Mouse (Mus musculus) frontal cortex, postnatal 14 days (tissue): ENCODE measurements around the gene I830077J02Rik.
"Not testable (repeated sequence)": the region's sequence is repeated elsewhere in the genome, so short reads cannot be mapped to it uniquely, and the experiment has no call there.

ENCODE experiments used
- DNase-seq, 2 experiments: peaks; one replicate each; pipeline ENCODE4 v3.0.0; 2022; ENCODE audit warnings: low spot score in 2 of 2

Gene I830077J02Rik

DNA sequence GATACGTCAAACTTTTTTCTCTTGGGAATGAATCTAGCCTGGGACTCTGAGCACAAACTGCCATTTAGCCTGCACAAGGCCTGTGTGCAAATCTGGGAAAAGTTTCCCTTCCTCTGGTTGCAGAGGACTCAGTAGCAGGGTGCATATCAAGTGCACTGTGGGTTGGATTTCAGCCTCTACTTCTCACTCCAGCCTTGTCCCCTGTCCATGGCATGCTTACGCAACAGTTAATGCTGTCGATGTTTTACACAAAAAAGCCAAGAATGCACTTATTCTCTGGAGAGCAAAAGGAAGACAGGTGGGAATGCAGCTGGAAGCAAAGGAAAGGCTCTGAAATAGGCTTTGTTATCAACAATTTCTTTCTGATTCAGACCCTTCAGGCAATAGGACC, 14.1 kb downstream of the I830077J02Rik start:
- no peak for DNase-seq

DNA sequence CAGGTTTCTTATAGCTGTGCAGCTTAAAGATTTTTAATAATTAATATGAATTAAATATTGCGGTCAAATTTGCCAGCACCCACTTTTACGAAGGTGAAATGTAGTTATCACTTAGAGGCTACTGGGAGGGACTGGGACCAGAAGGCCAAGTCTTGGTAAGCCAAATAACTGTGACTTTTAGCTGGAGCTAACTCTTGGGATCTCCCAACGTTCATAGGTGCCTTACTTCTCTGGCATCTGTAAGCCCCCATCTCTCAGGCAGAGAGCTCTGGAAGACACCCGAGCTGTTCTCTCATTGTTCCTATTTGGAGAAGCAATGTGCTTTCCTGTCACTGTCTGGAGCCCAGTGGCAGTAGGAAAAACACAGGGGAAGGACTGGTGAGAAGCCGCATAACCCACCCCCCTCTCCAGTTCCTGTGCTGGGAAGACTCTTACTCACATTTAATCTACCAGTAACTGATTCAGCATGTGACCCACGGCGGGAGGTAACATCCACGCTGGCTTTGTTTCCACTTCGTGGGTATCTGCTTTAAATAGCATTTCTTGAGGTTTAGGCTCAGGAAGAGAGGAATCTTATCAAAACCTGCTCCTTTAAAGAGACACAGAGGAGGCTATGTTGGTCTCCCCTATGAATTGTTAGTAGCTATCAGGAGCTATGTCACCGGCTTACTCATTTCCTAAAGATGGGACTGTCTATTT, 14.7 kb downstream of the I830077J02Rik start:
- no peak for DNase-seq

DNA sequence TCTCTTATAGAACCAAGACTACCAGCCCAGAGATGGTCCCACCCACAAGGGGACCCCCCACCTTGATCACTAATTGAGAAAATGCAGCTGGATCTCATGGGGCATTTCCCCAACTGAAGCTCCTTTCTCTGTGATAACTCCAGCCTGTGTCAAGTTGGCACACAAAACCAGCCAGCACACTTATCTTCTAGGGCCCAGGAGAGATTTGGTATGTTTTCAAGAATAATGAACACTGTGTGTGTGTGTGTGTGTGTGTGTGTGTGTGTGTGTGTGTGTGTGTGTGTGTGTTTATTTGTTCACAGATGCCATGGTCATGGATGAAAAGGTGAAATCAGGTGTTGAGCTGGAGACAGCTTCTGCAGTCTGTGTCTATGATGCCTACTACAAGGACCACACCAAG, 16.0 kb downstream of the I830077J02Rik start:
- not testable (repeated sequence) for DNase-seq

DNA sequence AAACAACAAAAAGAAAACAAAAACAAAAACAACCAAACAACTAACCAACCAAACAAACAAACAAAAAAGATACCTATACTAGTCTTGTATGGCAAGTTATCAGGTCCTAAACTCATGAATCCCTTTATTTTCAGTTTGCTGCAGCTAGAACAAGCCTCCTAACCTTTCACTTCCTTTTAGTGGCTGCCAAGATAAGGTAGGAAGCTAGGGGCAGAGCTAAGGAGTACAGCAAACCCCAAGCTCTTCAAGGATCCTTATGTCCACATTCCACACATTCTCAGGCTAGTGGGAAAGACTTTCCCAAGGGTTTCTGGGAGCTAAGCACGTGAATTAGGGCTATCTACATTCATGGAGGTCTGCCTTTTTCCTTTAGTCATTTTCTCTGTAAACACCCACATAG, 17.2 kb downstream of the I830077J02Rik start:
- no peak for DNase-seq

DNA sequence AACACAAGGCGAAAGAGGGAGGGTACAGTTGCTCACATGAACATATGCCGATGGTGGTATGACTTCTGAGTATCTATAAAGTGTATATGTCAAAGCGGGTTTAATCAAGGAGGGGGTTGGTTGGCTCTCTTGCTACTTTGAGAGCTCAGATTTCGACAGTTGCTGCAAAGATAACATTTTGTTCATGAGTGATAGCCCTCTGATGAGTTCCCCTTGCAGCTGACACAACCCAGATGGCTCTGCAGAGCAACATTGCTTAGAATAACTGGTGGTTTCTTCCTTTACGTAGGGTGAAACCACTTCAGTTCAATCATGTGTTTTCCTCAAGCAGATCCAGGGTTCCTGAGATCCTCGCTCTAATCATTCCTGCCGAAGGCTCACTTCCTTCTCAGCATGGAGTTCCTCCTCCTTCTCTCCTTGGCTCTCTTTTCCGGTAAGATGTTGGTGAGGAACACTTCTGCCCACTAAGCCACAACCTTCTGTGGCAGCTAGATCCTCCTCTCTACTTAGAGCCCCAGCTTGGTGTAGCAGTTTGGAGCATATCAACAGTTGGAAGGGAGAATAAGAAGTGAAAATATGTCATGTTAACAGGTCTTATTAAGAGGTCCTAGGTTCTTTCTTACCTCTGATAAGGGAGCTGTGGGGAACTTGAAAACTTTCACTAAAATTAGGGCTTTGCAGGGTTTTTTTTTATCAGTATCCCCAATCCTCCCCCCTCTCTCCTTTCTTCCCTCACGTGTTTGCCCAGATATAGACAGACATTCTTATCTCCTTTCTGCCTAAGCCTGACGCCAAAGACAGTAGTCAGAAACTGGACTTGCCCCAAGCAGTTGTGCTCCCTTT, 18.4 kb downstream of the I830077J02Rik start:
- DNase-seq = no peak

DNA sequence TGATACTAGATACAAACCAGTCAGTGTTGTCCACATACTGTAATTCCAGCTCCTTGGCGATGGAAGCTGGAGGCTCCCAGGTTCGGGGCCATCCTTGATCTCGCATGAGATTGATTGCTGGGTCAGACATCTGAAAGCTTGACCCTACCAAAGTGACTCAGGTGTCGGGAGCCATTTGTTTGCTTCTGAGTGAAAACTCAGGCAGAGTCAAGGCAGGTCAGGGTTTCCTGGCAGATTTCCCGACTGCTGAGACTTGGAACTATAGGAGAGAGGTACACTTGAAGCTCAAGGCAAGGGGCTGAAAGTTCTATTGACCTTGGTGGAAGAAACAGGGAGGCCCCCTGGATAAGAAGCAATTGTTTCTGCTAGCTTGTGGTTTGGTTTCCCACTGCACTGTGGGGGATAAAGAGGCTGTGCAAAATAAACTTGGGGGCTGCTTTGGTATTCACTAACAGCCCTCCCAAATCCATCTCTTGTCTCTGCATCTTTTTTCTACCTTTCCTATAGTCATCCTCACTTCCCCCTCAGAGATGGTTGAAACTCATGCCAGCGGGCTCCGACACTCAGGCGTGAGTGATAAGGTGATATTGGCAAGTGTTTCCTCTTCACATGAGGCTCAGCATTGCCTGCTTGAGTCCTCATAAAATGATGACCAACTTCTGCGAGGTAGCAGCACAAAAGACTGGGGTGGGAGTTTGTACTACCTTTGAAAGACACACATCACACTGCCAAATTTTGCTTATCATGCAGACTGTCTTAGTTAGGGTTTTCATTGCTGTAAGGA, 20.2 kb downstream of the I830077J02Rik start:
- no peak for DNase-seq

DNA sequence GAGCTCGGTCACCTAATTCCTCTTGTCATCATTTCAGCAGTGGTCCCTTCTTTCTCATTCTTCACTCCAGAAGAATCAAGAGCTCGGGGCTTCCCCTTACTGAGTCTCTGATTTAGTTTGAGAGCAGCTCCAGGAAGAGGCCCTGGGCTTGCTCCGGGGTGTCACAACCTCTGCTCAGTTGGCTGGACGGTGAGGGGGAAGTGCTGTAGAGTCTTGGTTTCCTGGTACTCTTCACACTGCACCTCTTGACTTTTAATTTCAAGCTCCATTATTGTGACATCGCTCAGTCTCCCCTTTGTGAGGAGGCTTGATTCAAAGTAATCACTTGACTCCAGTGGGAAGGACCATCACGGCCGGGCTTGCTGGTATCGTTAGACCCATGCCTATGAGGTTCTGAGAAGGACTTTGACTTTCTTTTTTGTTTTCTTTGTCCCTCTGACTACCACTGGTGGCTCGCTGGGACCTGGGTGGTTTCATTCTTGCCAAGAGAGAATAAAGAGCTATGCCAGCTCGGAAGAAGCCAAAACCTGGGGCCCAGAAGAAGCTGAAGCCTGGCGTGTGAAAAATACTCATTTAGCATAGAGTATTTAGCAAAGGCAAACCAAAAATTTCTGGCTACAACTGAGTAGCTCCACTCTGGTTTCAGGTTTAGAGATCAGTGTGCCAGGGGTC, 21.8 kb downstream of the I830077J02Rik start:
- DNase-seq = no peak

DNA sequence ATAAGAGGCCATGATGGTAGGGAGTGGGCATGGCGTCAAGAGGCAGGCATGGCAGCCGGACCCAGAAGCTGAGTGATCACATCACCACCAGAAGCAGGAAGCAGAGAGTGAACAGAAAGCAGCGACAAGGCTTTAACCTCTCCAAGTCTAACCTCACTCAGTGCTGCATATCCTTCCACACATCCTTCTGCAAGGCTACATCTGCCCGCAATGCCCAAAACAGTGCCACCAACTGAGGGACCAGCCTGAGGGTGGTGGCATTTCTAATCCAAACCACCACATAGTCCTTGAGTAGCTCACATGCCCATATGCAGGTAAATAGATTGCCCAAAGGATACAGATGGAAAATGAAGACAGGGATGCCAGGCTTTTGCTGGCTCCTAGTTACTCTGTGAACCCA, 23.5 kb downstream of the I830077J02Rik start:
- no peak for DNase-seq

DNA sequence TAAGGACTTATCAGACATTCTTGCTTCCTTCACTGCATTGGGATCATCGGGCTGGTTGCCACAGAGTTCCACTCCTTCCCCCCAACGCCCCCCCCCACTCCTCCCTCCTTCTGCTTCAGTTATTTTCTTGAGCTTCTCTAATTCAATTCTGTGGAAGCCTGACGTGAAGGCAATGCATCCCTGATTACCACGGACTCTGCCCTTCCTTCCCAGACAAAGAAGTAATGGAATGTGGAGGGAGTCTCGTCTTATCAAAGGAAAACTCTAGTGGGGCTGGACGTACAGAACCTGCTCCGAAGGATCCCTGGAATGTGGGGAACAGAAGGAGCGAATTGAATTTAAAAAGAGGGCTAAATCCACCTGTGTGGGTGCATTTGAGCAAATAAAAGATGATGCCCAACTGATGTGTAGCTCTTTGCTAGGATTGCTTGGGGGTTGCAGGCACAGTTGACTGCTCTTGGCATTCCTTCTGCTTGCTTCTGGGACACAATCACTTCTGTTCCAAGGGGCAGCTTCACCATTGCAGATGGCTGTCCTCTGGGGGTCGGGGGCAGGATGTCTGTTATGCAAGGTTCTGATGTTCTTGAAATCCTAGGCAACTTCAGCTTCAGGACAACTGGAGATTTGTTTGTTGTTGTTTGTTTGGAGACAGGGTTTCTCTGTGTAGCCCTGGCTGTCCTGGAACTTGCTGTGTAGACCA, 24.4 kb downstream of the I830077J02Rik start:
- no peak for DNase-seq

DNA sequence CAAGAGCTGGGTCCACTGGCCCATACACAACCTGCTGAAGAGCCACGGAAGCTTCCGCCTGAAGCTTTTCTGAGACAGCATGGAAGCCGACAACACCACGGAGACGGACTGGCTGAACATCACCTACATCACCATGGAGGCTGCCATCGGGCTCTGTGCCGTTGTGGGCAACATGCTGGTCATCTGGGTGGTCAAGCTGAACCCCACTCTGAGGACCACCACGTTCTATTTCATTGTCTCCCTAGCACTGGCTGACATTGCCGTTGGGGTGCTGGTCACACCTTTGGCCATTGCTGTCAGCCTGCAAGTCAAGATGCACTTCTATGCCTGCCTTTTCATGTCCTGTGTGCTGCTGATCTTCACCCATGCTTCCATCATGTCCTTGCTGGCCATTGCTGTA, 27.7 kb downstream of the I830077J02Rik start:
- no peak for DNase-seq

DNA sequence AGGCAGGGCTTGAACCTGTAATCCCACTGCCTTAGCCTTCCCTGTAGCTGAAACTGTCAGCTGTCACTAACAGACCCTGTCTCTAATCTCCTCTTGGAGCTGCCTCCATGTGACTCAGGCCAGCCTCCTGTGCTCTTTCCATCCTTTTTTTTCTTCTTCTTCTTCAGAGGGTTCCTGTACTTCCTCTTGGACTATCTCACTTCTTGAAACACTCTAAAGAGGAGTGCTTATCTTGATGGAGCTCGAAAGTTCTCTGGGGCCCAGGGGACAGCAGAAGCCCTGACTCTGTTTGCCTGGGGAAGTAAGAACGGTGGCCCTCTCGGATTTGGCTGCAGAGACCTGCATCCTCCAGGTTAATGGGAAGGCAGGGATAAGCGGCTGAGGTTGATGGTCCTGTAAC, 28.3 kb downstream of the I830077J02Rik start:
- no peak for DNase-seq

DNA sequence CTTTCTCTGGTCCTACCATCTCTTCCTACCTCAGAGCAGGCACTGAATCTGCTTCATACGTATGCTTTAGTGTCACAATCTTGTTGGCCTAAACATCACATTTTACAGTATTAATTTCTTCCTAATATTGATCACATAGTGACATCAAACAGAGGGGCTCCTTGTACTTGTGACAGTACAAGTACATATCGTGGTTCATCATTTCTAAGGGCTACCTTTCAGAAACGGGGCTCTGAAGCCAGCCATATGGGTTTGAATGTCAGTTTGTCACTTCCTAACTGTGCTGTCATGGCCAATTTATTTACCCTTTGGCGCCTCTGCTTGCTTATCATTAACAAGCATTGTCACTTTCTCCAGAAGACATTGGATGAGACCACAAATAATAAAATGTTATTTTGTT, 31.0 kb downstream of the I830077J02Rik start:
- no peak for DNase-seq

DNA sequence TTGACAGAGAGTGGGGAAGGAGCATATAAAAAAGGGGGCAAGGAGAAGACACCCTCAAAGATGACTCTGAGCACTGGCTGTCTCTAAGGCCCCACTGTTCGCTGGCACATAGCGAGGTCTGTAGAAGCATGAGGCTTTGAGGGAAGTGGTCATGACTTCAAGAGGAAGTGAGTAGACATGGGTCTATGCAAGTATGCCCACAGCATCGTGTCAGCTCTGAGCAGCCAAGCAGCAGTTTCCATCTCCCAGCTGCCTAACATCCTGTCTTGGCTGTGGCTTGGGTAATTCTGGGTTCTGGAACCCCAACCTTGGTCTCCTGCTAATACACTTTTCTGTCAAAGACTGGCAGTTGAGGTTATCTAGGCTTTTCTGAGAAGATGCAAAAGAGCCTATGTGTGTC, 31.7 kb downstream of the I830077J02Rik start:
- no peak for DNase-seq

DNA sequence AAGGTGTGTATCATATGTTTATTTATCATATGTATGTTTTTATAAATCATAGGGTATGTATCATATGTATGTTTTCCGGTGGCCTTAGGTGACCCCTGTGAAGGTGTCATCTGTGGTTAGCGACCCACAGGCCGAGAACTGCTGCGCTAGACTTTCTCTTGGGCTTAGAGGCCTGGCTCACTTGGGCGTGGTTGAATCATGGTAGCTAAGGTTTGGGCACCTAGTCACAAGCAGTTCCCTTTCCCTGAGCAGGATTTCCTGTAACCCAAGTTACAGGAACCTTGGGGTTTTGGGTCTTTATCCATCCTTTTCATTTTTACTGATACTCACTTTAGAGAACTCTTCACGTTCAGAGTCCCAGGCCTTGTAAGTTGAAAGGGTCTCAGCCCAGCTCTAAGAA, 32.2 kb downstream of the I830077J02Rik start:
- no peak for DNase-seq

DNA sequence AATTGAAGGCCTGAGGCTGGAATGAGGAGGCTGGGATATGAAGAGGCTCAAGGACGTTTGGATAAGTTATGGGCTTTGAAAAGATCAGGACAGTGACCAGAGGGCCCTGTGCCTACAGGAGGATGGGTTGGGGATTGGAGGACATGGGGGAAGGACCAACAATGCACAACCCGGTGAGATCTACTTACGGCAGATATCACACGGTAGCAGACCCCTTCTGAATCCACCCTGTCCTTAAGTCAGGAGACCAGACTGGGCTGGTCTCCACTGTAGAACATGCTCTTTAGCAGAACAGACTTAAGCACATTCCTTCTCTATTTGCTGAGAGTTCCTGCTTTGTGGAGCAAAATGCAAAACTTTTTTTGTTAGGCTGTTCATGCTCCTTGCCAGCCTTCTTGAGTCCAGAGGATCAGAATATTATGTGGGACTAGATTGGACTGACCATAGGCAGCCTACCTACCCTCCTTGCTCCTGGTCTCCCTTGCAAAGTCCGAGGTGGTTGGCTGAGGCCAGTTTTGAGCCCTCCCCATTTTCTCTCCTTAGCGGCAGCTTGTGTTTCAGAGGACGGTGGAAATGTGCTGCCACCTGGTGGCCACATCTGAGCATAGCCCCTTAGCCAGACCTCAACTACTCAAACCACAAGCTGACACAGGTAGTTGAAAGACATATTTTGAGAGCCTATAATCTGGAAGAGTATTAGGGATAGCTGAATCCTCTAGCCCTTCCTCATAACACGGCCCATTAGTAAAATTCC, 32.9 kb downstream of the I830077J02Rik start:
- peak; percentile 66 to 84 for DNase-seq

DNA sequence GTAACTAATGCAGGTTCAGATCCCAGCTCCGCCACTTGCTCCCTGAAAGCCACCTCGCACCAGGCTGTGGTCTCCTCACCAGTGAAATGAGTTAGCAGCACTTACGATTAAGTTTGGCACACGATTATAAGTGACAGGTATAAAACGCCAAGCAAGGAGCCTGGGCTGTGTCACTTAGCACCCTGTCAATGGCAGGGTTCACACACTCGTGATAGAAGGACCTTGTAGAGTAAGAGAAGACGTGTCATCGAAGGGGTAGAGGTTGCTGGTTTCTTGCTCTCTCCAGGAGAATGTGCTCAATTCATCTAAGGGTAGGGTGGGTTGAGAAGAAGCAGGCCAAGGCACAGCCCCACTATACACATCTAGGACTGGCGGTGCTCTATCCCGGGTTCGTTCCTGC, 33.6 kb downstream of the I830077J02Rik start:
- DNase-seq = no peak

DNA sequence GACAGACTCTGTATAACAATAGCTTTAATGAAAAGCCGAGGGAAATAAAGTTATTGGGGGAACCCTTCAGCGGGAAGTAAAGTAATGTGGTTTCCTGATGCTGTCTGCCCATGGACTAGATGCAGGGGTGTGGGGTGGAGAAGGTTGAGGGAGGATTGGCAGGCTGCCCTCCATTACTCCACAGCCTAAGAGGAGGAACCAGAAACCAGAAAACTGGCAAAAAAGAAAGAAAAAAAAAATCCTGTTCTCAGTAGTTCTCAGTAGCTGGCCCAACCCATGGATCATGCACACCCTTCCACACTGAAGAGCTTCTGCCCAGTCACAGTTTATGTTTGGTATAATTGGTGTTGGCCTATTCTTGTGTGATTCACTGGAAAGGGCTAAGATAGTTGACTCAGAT, 34.1 kb downstream of the I830077J02Rik start:
- no peak for DNase-seq

DNA sequence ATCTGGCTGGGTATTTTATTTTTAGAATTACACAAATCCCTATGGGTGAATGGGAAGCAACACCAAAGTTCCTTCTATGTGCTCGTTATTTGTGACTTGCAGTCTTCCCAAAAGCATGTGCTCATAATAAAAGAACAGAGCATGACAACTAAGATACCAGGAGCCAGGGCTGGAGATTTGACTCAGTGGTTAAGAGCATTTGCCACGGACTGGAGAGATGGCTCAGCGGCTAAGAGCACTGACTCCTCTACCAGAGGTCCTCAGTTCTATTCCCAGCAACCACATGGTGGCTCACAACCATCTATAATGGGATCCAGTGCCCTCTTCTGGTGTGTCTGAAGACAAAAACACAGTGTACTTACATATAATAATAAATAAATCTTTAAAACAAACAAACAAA, 35.7 kb downstream of the I830077J02Rik start:
- DNase-seq = no peak

DNA sequence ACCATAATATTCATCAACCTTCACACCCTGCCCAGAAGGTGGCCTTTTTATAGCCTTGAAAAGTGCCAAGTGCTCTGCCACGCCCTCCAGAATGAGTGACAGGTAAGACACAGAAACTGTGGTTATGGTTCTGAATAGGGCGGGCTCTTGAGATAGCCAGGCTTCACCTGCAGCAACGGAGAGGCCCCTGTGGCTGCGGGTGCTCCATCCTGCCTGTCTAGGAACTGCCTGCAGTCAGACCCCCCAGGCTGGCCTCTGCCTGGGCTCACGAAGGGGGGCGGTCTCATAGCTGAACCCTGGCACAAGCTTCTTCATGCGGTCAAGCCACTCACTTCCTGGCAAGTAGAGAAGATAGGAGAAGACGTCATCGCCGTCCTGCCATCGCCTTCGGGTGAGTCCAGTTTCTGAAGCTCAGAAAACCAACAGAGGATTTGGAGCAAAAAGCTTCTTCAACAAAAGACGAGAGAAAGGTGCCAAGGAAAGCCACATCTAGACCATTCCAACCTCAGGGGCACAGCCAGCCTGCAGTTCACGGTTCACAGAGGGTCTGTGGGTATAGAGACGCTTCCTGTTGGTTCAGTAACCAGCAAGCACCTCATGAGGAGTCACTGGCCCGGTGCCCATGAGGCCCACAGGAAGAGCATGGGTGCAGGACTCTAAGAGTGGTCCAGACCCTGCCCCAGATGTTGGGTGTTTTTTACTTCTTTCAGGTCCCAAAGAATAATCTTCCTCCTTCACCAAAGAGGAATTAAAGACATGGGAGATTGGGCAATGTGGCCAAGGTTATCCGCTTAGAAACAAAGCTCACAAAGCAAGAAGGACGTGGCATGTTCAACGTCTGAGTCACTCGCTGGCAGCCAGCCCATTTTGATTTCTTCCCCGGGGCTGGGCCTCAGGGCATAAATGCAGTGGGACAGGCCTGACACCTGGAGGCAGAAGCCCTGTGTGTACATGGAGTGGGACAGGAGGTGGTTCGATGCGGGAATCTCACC, 37.6 kb downstream of the I830077J02Rik start:
- peak in 1 of 2 experiments; percentile 45 for DNase-seq
